Mouse (Mus musculus) adrenal gland, postnatal 25 days (tissue): Measurements from ENCODE around the gene Crlf1. TPM values are rescaled to one million over a fixed set of nuclear protein-coding genes. Genes with fewer than 3 reads are reported as not detected.

Experiments
- DNase-seq: peaks from one replicate; pipeline ENCODE4 v3.0.0; 2021; ENCODE audit warnings: mixed read lengths
- total RNA-seq: library from RNA; stranded (reverse); gene quantifications from 2 replicates; pipeline ENCODE4 v1.2.3, GENCODE M21; 2021

Gene Crlf1
- total RNA-seq, 1 experiment from 2014 or later: 0.18 TPM

DNA sequence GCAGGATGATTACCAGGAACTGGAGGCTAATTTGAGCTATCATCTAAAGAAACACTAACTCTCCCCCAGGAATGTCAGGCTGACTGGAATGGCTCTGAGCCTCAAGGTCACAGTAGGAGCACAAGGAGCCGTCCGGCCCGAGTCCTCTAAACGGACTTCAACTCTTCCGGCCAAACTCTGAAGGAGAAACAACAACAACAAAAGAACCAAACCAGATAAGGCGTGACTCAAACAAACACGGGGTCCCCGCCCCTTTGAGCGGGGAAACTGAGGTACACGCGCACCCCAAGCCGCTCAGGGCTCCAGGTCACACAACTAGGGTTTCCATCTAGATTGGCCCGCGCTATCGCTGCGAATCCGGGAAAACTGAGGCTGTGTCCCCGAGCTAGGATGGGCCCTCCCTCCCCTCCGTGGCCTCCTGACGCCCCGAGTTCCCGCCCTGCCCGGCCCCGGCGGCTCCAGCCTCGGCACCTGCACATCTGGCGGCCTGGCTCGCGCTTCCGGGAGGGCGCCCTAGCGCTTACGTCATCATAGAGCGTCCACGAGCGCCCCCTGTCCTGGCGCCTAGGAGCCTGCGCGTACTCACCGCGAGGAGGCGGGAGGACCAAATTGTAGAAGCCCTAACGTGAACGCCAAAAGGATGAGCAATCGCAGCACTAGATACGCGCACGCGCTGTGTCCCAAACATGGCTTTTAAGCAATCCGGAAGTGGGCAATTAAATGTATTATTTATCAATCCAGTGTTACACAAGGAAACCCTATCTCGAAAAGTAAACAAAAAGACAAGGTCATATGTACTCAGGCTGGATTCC is 29.8 kb downstream of the Crlf1 start:
- DNase-seq: peak; percentile 94

DNA sequence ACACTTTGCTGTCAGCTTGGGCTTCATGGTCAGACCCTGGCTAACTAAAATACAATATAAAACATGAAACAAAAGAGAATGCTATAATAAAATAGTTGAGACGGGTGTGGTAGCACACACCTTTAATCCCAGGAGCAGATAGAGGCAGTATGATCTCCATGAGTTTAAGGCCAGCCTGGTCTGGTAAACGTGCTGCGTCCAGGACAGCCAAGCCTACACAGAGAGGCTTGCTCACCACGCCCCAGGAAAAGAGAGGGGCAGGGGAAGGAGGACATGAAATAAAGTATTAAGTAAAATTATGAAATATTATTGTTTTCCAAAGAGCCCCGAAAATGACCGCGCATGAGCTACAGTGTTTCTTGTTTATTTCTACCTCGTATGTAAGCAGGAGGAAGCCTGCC is 34.2 kb downstream of the Crlf1 start:
- DNase-seq: no peak

DNA sequence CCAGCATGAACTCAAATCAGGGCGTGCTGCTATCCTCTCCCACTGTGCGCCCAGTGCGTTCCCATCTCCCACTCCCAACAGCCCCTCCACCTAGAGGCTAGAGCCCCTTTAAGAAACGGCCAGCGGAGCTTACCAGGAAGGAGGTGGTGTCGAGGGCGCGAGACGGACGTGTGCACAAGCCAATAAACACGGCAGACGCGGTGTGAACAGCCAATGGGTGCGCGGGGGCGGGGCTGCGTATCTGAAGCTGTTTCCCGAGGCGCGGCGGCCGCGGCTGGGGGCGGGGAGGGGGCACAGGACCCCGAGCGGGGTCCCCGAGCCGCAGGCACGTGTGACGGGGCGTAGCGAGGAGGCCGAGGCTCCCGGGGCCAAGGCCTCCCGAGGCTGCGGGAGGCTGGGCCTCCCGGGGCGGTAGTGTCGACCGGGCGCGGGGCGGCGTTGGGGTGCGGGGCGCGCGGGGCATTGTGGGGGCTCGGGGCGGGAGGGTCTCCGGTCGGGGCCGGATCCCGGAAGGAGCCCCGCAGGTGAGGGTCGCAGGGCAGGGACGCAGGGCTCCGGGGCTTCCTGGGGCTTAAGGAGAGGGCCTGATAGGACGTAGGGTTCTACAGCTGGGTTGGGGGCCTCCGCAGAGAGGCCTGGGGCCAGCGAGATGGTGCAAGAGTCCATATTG is 34.7 kb downstream of the Crlf1 start, which contains the start of the genes Fkbp8 and Kxd1:
Gene Fkbp8, plus strand, starts transcription at position 213 of the 670 bp plus-strand sequence.
Gene Kxd1, minus strand, starts transcription at position 445 of the 670 bp plus-strand sequence.
- DNase-seq: peak; percentile 97

DNA sequence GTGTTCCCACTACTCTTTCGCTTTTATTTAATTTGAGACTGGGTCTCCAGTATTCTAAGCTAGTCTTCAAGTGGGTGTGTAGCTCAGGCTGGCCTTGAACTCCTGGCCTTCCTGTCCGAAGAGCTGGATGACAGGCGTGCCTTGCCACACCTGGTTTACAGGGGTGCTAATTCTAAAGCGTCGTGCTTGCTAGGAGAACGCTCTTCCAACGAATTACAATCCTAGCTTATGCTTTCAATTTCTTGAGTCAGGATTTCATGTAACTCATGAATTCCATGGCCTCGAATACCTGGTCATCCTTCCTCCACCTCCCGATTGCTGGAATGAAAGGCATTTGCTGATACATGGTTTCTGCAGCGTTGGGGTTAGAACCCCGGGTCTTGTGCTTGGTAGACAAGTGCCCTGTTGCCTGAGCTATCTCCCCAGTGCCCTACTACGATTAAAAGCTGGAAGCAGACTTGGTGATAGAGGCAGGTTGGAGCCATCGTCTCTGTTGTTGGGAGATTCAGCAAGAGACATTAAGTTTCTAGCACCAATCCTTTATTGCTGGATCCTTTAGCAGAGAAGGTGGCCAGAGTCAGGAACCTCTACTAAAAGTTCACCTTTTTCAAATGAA is 35.3 kb downstream of the Crlf1 start:
- no peak for DNase-seq

DNA sequence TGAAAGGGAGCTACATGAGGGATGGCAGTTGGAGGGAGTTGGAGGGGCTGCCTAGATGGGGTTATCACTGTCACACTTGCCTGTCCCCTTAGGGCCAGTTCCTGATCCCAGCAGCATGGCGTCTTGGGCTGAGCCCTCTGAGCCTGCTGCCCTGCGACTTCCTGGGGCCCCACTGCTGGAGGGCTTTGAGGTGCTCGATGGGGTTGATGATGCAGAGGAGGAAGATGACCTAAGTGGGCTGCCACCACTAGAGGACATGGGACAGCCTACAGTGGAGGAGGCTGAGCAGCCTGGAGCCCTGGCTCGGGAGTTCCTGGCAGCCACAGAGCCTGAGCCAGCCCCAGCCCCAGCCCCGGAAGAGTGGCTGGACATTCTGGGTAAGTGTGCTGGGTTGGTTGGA is 36.3 kb downstream of the Crlf1 start:
- DNase-seq: no peak

DNA sequence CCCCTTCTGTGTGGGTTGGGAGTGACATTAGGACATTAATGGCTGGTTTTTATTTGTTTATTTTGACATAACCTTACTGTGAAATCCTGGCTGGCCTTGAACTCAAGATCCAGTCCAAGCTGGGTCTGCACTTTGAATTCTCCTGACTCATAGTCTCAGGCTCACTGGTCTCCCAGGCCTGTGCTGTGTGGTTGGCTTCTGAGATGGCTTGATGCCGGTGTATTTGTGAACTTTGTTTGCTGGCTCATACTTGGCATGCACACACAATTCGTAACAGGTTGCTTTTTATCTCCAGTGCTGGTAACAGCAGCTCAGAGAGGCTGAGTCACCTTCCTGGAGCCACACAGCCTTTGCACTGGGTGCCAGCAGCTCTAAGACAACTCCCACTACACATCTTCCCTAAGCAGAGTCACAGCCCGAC is 36.8 kb downstream of the Crlf1 start:
- no peak for DNase-seq

DNA sequence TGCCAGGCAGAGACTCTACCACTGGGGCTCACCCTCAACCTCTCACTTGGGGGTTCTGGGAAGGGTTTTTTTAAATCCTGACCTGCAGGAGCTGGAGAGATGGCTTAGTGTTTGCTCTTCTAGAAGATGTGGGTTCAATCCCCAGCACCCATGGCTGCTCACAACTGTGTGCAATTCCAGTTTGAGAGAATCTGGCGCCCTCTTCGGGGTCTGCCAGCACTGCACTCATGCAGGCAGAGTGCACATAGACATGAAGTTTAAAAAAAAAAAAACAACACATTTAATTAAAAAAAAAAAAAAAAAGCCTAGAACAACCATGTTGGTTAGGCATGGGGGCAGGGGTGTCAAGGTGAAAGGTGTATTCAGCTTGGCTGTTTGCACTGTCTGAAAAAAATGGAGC is 37.4 kb downstream of the Crlf1 start:
- no peak for DNase-seq

DNA sequence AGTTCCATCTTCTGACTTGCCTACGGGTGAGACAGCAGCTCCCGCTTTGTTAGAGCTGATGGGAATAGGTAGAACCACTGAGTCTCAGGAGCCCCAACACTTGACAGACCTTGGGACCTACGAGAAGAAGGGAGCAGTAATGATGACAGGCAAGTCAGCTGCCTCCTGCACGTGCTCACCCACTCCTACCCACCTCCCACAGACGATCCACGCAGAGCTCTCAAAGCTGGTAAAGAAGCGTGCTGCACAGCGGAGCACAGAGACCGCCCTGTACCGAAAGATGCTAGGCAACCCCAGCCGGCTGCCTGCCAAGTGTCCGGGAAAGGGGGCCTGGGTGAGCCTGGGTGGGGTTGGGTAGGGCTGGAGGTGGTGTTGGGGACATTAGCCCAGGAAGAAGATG is 41.3 kb downstream of the Crlf1 start:
- DNase-seq: no peak

DNA sequence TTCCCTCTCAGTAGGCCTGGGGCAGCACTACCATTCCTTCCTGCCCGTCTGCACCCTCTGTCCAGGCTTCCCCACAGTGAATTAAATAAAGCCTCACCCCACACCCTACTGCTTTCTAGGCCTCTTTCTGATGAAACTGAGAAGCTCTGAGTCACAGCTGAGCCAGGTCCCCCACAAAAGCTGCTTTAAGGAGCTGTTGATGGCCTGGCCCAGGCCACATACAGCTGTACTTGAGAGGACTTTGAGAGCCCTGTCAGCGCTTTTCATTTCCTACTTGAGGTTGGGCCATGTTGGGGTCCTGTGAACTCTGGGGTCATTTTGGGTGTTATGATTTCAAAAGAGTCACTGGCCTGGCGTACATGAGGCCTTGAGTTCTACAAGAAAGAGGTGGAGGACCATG is 42.3 kb downstream of the Crlf1 start:
- no peak for DNase-seq

DNA sequence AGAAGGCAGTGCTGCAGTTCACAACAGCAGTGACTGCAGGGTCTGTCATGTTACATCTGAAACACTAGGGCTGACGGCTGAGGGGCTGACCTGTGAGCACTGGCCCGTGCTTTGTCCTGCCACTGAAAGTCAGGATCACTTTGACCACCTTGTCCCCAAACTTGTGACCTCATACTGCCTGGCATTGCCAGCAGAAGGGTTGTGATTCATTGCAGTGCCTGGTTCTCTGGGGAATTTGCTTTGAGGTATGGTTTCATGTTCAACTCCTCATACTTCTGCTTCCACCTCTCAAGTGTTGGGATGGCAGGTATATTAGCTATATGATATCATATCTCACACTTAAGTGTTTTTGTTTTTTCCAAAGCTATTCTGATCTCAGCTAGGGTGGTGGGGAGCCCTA is 42.7 kb downstream of the Crlf1 start:
- no peak for DNase-seq

DNA sequence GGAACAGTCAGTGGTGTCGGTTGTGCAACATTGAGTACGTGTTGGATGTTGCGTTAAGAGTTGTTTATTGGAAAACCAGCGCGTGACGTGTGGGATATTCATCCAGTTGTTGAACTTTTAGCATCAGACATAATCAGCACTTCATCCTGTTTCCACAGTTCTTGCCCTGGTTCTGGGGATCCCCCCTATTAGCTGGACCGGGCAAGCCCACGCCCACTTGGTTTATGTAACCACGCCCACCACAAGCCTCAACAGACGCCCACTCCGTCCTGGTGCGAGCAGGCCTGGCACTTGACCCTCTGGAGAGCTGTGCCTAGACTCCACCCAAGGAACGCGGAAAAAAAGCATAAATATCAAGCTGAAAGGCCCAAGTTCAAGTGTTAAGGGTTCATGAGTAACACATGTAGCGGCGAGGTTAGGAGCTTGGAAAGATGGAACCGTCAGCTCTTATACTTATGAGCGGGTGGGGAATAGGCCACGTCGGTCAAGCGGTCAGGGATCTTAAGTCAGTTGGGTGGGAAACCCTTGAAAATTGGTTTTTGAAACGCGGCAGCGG is 45.1 kb downstream of the Crlf1 start:
- peak; percentile 58 for DNase-seq

DNA sequence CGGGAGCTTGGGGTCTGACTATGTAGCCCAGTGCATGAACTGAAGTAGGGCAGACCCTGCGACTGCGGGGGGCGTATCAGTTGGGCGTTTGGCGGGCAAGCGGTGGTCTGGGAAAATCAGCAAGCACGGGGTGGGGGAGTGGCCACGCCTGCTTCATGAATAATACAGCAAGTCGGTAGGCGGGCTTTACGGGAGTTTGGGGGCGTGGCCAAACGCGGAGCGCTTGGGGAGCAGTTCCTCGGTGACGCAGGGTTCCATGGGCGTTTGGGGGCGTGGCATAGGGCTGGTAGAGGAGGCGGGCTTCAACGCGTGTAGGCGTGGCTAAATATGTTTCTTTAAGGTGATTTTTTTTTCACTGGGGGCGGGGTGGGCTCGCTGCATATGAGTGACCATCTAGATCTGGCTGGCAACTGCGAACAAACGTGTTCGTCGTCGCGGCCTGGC is 45.7 kb downstream of the Crlf1 start:
- DNase-seq: peak; percentile 100

DNA sequence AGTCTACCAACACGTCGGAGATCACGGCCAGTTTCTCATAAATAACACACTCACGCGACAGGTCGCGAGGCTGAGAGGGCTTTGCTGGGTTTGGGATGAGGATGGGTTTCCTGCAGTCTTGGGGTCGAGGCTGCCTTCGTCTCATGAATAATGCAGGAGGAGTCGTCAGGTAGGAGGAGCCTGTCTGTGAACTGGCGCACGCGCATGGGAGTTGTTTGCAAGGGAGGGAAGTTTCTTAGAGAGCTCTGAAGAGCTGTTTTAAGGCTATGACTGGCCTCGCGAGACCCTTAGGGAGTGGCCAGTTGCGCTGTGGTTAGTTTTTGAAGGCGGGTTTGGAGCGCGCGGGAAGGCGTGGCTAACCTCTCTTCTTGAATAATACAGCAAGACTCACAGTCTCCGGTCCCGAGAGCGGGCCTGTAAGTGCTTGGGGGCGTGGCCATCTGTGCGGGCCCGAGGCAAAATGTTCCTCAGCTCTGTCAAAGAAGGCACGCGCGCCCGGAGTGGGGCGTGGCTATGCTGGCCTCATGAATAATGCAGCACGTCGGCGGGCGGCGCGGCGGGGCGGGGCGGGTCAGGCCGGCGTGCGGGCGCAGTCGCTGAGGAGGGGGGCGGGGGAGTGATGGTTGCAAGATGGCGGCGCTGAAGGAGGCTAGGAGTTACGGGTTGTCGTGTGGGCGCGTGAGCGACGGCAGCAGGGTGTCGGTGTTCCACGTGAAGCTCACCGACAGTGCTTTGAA is 46.3 kb downstream of the Crlf1 start, which contains the start of gene Ell:
Gene Ell, plus strand, starts transcription at position 381 of the 737 bp plus-strand sequence.
- peak; percentile 99 for DNase-seq

DNA sequence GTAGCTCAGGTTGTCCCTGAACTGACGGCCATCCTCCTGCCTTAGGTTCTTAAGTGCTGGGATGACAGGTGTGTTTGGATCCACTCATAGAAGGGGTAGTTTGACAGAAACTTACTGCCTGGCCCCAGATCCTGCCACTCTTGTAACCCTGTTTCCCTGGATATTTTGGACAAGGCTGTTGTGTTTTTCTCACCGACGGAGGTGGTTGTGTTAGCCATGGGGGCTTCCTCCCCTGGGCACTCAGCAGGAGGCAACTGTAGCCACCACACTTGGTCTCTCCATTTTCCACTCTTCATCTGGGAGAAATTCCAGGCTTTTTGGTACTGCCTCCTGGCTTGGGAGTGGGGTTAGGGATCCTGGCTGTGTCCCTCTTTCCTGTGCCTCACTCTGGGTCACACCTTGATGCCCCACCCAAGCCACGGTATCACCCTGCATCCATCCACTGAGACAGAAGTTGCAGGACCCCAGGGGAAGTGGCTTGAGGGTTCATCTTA is 47.1 kb downstream of the Crlf1 start:
- DNase-seq: no peak

DNA sequence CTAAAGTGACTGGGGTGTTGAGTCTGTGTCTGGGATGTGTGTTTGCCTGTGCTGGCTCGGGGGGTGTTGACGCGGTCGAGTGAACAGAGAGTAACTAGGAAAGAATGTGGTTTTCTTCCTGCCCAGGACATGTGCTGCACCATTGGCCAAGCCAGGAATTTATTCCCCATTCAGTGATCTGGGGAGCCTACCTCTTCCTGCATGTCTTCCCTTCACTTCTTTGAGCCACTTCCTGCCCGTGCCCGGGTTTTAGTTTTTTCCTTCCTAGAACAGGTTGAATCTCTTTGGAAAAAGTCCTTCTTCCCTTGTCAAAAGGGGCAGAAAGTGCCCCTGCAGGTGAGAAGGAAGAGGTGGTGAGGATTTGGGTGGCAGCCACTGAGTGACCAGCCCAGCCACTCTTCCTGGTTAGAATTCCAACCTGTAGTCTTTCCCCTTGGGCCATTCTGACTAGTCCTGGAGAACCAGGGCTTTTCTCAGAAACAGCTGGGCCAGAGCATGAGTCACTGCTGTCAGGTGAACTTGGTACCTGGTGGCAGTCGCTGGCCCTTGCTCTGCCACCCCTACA is 47.6 kb downstream of the Crlf1 start:
- DNase-seq: no peak

DNA sequence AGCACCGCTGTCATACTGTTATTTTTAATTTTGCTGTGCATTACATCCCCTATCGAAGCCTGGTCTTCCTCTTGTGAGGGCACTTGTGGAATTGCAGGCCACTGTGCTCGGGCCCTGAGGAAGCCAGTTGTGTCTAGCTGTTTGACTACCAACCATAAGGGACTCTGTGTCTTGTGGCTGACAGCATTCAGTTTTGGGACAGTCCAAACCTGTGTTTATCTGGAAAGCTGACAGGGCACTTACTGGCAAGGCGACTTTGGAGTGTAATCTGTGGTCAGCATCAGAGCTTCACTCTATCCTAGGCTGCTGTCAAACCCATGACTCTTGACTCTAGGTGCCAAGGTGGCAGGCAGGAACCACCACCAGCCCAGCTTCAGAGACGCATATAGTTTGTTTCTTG is 48.1 kb downstream of the Crlf1 start:
- no peak for DNase-seq

DNA sequence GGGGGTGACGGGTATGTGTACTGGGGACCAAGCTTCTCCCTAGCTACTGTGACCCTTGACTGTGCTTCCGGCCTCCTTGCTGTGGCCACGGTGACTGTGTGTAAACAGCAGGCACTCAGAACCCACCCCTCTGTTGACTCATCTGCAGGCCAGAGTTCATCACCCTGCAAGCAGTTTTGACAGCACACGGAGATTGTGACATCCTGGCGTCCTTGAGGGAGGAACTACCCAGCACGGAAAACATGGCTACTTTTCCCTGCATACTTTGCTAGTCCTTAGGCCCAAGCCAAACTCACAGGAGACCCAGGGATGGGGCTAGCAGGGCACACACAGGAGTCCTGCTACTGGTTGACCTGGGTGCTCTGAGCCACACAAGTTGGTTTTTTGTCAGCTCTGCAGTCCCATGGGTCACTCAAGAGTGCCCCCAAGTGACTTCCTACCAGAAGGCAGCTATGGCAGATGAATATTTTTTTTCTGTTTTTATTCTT is 51.3 kb downstream of the Crlf1 start:
- DNase-seq: peak; percentile 64

DNA sequence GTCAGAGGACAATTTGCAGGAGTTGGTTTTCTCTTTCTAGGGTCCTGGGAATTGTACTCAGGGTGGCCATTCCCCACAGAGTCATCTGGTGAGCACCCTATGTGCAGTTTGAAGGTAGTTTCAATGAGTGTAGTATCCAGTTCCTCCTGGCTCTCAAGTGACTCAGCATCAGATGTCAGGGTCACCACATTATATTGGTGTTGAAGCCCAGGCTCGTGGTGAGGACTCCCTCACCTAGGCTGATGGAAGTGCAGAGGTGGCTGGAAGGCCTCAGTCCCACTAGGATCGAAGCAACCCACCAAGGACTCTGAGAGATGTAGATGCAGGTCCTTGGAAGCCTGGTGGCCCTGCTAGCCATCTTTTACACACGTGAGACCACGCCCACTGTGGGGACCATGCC is 53.5 kb downstream of the Crlf1 start:
- no peak for DNase-seq

DNA sequence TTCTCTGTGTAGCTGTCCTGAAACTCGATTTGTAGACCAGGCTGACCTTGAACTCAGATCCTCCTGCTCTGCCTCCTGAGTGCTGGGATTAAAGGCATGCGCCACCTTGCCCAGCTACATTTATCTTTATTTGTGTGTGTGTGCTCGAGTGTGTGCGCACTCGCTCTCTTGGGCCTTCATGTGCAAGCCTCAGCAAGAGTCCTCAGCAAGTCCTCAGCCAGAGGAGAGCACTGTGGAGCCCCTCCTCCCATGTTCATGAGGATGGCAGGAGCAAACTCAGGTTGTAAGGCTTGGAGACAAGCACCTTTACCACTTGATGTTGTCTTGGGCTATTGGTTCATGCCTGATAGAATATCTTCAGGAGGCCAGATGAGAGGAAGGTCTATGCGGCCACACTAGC is 54.8 kb downstream of the Crlf1 start:
- DNase-seq: no peak

DNA sequence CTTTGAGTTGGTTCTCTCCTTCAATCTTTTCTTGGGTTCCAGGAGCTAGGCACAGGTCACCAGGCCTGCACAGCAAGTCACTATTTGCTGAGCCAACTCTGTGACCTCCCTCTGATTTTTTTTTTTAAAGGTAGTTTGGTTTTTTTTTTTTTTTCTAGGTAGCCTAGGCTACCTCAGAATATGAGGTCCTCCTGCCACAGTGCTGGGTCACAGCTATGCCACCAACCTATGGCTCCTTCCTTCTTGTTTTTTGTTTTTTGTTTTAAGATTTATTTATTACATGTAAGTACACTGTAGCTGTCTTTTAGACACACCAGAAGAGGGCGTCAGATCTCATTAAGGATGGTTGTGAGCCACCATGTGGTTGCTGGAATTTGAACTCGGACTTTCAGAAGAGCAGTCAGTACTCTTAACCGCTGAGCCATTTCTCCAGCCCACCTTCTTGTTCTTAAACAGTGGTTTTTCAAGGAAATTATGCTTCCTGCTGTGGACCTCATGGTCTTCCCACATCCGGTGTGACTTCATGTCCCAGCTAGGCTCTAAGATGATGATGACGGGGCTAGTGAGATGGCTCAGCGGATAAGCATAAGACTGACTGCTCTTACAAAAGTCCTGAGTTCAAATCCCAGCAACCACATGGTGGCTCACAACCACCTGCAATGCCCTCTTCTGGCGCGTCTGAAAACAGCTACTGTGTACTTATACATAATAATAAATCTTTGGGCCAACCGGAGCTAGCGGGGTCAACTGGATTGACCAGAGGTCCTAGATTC is 56.6 kb downstream of the Crlf1 start:
- no peak for DNase-seq
